Mouse (Mus musculus): ENCODE measurements around the gene Pidd1.

The Pidd1 gene

GRCm38 (mm10) chr7:141472226-141472625 lies 28.4 kb upstream of the Pidd1 start:
- no peak for DNase-seq

GRCm38 (mm10) chr7:141471236-141471635 lies 27.4 kb upstream of the Pidd1 start:
- DNase-seq: no peak

DNA sequence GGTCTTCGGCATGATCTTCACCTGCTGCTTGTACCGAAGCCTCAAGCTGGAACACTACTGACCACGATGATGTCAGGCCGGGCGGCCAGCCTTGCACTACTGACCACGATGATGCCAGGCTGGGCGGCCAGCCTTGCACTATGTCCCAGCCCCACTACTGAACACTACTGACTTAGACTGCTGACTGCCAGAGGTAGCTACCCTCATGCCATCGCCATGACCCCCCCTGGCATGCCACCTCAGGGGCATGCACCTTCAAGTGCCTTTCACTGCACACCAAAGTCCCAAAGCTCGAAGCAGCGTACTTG lies 26.8 kb upstream of the Pidd1 start:
- no peak for DNase-seq

DNA sequence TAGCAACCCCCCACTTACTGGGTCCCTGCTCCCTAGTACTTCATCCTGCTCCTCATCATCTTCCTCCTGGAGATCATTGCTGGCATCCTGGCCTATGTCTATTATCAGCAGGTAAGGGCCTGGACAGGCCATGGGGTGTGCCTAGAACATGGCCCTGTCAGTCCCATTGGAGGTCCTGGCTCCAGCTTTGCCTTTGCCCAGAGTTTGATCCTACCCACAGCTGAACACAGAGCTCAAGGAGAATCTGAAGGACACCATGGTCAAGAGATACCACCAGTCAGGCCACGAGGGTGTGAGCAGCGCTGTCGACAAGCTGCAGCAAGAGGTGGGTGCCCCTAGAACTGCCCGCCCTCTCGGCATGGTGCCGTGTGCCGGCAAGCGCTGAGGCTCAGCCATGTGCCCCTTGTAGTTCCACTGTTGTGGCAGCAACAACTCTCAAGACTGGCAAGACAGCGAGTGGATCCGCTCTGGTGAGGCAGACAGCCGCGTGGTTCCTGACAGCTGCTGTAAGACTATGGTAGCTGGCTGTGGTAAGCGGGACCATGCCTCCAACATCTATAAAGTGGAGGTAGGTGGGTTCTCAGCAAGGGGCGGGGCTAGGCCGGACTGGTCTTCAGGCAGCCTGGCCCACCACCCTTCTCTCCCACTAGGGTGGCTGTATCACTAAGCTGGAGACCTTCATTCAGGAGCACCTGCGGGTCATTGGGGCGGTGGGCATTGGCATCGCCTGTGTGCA lies 26.2 kb upstream of the Pidd1 start:
- DNase-seq: no peak

GRCm38 (mm10) chr7:141469352-141469751 lies 25.5 kb upstream of the Pidd1 start:
- no peak for DNase-seq

DNA sequence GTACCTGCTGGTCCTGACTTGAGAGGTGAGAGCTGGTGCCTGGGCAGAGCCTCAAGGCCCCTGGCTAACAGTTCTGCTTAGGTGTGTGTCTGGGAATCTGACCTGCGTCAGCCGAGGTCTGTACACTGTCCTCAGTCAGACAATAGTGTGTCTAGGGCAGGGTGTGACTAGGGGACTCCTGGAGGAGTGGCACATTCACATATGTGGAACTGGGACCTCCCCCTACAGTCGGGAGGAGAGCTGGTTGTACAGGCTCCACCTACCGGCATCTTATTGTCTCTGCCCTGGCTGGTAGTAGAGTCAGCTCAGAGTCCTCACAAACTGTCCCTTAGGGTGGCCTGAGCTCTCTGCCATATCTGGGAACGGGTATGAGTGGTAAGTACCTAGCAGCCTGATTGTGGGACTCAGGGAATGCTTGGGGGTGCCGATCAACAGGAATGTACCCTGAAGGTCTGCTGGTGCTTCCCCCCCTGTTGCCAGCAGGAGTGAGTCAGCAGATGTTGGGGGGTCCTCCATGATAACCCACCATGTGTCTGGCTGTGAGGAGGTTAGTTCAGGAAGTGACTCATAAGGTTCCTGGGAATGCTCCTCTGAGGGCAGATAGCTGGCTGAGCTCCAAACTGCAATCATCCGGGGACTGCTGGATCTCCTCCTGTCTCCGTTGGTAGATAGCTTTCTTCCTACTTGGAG lies 24.8 kb upstream of the Pidd1 start:
- DNase-seq: no peak

- no peak for DNase-seq
These were observed 24.3 kb upstream of the Pidd1 start for GRCm38 (mm10) chr7:141468164-141468521.

GRCm38 (mm10) chr7:141467230-141468030 lies 23.6 kb upstream of the Pidd1 start, which contains the start of gene Cd151:
Cd151 (plus strand) TSS chr7:141467392.
- peak; percentile 68 for DNase-seq

GRCm38 (mm10) chr7:141466607-141467148 lies 22.9 kb upstream of the Pidd1 start:
- DNase-seq: no peak

GRCm38 (mm10) chr7:141466045-141466394 lies 22.2 kb upstream of the Pidd1 start:
- no peak for DNase-seq

GRCm38 (mm10) chr7:141465388-141466044 lies 21.7 kb upstream of the Pidd1 start:
- no peak for DNase-seq

- DNase-seq: no peak
These were observed 20.9 kb upstream of the Pidd1 start for GRCm38 (mm10) chr7:141464603-141465201.

GRCm38 (mm10) chr7:141463824-141464602 lies 20.2 kb upstream of the Pidd1 start:
- DNase-seq: no peak

- no peak for DNase-seq
These were observed 18.6 kb upstream of the Pidd1 start for GRCm38 (mm10) chr7:141462333-141462821.

DNA sequence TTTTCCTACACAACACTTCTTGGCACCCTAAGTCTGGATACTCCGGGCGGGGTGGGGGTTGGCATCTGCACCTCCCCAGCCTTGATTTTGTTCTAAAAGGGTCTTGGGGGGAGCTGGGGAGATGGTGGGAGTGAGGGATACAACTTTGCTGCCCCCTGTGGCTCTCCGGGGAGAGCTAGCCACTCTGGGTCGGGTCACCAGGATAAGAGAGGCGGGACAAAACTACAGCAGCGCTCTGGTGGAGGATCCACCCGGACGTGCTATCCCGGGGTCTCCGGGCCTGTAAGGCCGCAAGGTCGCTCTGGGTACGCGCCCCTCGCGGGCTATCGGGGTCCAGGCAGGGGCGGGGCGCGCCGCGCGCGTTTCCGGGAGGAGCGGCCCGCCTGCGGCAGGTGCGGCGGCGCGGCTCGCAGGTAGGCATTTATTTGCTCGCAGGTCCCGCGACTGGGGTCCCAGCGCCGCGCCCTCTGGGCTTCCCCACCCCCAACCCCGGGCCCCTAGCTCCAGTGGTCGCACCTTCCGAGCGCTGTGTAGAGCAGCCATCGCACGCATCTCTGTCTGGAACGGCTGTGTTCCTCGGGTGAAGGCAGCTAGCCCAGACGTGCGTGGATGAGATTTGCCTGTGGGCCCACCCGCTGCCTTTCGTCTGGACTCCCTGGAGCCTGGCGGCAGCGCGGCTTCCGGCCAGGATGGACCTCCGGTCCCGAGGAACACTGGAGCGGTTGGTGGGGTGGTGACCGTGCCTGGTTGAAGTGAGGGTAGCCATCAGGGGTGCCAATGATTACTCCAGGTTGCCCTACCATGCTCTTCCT lies 17.9 kb upstream of the Pidd1 start:
- no peak for DNase-seq

DNA sequence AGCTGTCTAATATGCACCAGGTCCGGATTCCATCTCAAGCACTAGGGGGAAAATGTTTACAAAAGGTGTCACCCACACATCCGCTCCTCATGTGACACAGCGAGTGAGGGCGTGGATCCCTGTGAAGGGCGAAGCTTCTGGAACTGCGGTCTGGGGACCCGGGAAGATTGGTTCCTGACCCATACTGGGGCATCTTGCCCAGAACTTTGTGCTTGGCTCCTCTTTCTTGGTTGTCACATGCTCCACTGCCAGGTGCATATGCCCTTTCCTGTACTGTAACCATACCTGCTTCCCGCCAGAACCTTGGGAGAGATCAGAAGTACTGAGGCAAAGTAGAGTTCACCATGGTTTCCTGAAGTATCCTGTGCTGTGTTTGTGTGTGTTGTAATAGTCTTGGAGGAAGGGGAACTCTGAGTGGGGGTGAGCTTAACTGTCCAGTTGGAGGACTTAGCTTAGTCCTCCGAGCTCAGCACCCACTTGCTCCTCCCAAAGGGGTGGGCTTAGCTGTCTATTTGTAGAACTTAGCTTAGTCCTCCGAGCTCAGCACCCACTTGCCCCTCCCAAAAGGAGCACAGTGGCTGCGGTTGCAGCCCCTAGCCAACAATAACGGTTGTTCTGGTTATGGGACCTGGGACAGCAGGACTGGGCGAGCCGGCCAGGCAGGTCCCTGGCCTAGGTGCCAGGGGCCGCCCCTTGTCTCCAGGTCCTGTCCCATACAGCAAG lies 16.7 kb upstream of the Pidd1 start, which contains the start of gene Cracr2b:
Gene Cracr2b, plus strand, starts transcription at position 704 of the 723 bp plus-strand sequence.
- no peak for DNase-seq

DNA sequence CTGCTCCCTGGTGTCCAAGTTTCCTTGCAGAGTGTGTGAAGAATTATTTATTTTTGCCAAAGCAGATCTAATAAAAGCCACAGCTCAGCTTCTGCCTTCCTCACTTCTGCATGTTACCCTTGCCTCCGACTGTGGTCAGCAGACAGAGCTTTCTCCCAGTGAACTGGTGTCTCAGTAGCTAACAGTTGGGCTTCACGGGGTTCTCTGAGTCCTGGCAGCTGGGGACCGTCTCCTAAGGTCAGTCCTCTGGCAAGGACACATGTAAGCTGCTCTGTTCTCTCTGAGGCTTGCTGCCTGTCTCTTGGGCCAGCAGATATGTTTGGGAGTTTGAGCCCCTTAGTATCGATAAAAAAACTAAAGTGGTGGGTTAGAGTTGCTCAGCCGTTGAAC lies 16.2 kb upstream of the Pidd1 start:
- DNase-seq: no peak

GRCm38 (mm10) chr7:141459301-141459711 lies 15.5 kb upstream of the Pidd1 start:
- DNase-seq: no peak

GRCm38 (mm10) chr7:141458661-141459060 lies 14.8 kb upstream of the Pidd1 start:
- DNase-seq: no peak
